Mouse (Mus musculus) bone marrow macrophage, adult 2 months (primary cell): ENCODE measurements around the gene Dpp6.

Source experiments
- CTCF ChIP-seq: IDR thresholded peaks from 2 replicates; pipeline ENCODE4 v1.5.1; 2012; ENCODE audit warnings: low read depth, mild to moderate bottlenecking, low read length, moderate library complexity
- POLR2A ChIP-seq: IDR thresholded peaks from 2 replicates; pipeline ENCODE4 v1.6.1; 2012; ENCODE audit warnings: mild to moderate bottlenecking, low read depth, low read length, borderline replicate concordance

DNA sequence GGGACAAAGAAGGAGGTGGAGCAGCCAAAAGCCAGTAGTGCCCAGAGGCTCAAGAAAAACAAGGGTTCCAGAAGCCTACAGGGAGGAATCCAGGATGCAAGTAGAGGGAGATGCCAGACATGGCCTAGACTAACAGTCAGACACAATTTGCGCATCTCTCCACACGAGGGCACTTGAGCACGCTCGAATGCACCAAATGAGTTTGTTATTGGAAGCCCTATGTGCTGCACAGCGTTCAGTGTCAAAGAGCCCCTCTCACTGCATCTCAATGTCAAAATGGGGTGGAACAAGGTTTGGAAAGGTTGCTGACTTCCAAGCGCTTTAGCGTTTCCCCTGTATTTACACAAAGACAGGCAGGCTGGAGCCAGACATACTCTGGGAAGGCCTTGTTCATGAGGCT lies 231.2 kb downstream of the Dpp6 start:
- TF ChIP-seq POLR2A, result no peak
- no peak for TF ChIP-seq CTCF
